Mouse (Mus musculus) ES-Bruce4 (cell line): Measurements from ENCODE around the gene Gab1.
A peak's percentile ranks its signal among the peaks of the same experiment; 100 is the strongest.

Source experiments
- CTCF ChIP-seq: IDR thresholded peaks from one replicate; pipeline ENCODE4 v1.8.1; 2011; ENCODE audit warnings: low read depth, low read length
- EP300 ChIP-seq: IDR thresholded peaks from 2 replicates; pipeline ENCODE4 v1.6.1; 2011; ENCODE audit warnings: low read depth, low read length; ENCODE audit not compliant: insufficient read depth
- POLR2A ChIP-seq: IDR thresholded peaks from one replicate; pipeline ENCODE4 v1.8.1; 2011; ENCODE audit warnings: low read length; ENCODE audit not compliant: insufficient read depth

GRCm38 (mm10) chr8:80753017-80753715 is 127.2 kb downstream of the Gab1 start:
- TF ChIP-seq CTCF: peak; percentile 87
- no peak for TF ChIP-seq EP300
- no peak for TF ChIP-seq POLR2A
